In genomic region chr11:77488771-77489581, GRCm38 (mm10) we compare ENCODE assay signal across 8 mouse cellular contexts. TPM values are rescaled to one million over a fixed set of nuclear protein-coding genes. Genes with fewer than 3 reads are reported as not detected.
DNase-seq lines count a peak whose midpoint lies in the region; ATAC-seq and TF ChIP-seq lines count a peak whose summit lies in the region.

No protein-coding gene starts in this region.

- peaks cover 3% of the 10 kb centered on the region; the same call in 1 of the 2 replicates for H3K79me2 ChIP-seq in liver, adult 2 months (ENCODE audit: control insufficient read depth, insufficient read depth, low read length)

- DNase-seq in liver, adult 2 months (ENCODE audit: extremely low read depth, low read depth, low spot score), result no peak
- DNase-seq in liver, result no peak
- DNase-seq in brain, embryonic 14.5 days (ENCODE audit: low read depth), result peak; percentile 54
- peak; percentile 76 for DNase-seq in forebrain, postnatal 0 days
- DNase-seq in spleen, postnatal 10 days (ENCODE audit: low spot score in 2 of 2), result no peak

- ATAC-seq in forebrain, postnatal 0 days, result peak; percentile 4; the same call in 1 of the 2 replicates
- no peak for ATAC-seq in liver, embryonic 12.5 days
- no peak for ATAC-seq in stomach, embryonic 15.5 days (ENCODE audit: insufficient read depth, low FRiP score, low read depth)
- no peak for ATAC-seq in frontal cortex, adult (ENCODE audit: low TSS enrichment)

- H3K4me3 ChIP-seq in liver, adult 2 months (ENCODE audit: insufficient read depth, low read depth, low read length), result peak overlapping the region; percentile 57
- peak overlapping the region; percentile 97 for H3K4me3 ChIP-seq in forebrain, postnatal 0 days (ENCODE audit: low read depth, low read length)
- H3K4me3 ChIP-seq in liver, embryonic 12.5 days, result peak overlapping the region; percentile 76
- H3K4me3 ChIP-seq in stomach, embryonic 15.5 days (replicated peaks), result peak overlapping the region; percentile 87

- no peak for TF ChIP-seq POLR2A in liver, adult 2 months (IDR thresholded peaks at IDR 0.05; ENCODE audit: extremely low read depth, insufficient read depth, low read length)
- TF ChIP-seq POLR2A in brain, embryonic 14.5 days (IDR thresholded peaks at IDR 0.05; ENCODE audit: borderline replicate concordance, extremely low read depth, insufficient read depth, insufficient read length, poor library complexity, severe bottlenecking), result no peak

- WGBS in liver, adult 2 months, result 16% methylated on average over 55 of the region's 55 CpGs
- 4% methylated on average over 47 of the region's 55 CpGs for WGBS in forebrain, postnatal 0 days
- 4% methylated on average over 54 of the region's 55 CpGs for WGBS in liver, embryonic 12.5 days (ENCODE audit: insufficient replicate concordance)
- WGBS in stomach, embryonic 15.5 days, result 3% methylated on average over 55 of the region's 55 CpGs

- H3K27ac ChIP-seq in liver, adult 2 months (replicated peaks; ENCODE audit: insufficient read depth, low read depth, low read length), result no peak overlapping the region
- H3K27ac ChIP-seq in forebrain, postnatal 0 days (ENCODE audit: low read depth, low read length), result peak overlapping the region; percentile 96
- H3K27ac ChIP-seq in liver, embryonic 12.5 days, result no peak overlapping the region
- no peak overlapping the region for H3K27ac ChIP-seq in stomach, embryonic 15.5 days

- H3K4me2 ChIP-seq in forebrain, postnatal 0 days (ENCODE audit: low read depth), result peak overlapping the region; percentile 95
- H3K4me2 ChIP-seq in liver, embryonic 12.5 days, result peak overlapping the region; percentile 99
- peak overlapping the region; percentile 96 for H3K4me2 ChIP-seq in stomach, embryonic 15.5 days

- peaks cover 12% of the 10 kb centered on the region; the same call in 1 of the 2 replicates for H3K4me1 ChIP-seq in liver, adult 2 months (ENCODE audit: control insufficient read depth, insufficient read depth, low read length)
- H3K4me1 ChIP-seq in forebrain, postnatal 0 days (ENCODE audit: insufficient read depth), result peaks cover 42% of the 10 kb centered on the region
- H3K4me1 ChIP-seq in liver, embryonic 12.5 days, result peaks cover 55% of the 10 kb centered on the region
- peaks cover 53% of the 10 kb centered on the region for H3K4me1 ChIP-seq in stomach, embryonic 15.5 days

- TF ChIP-seq CTCF in liver, adult 2 months (IDR thresholded peaks at IDR 0.05; ENCODE audit: low read depth, low read length), result no peak
- no peak for TF ChIP-seq CTCF in brain, embryonic 14.5 days (IDR thresholded peaks at IDR 0.05; ENCODE audit: borderline replicate concordance, extremely low read depth, insufficient read depth, insufficient read length)
- TF ChIP-seq CTCF in forebrain, postnatal 0 days (IDR thresholded peaks at IDR 0.05; ENCODE audit: low read depth), result 0 out of 2 replicates have a peak, but pooled peaks have one; percentile 3

- H3K9ac ChIP-seq in liver, adult 2 months (ENCODE audit: low read depth, low read length), result peak overlapping the region; percentile 76
- H3K9ac ChIP-seq in forebrain, postnatal 0 days, result peak overlapping the region; percentile 98
- peak overlapping the region; percentile 80 for H3K9ac ChIP-seq in liver, embryonic 12.5 days
- H3K9ac ChIP-seq in stomach, embryonic 15.5 days, result peak overlapping the region; percentile 76

- H3K27me3 ChIP-seq in liver, adult 2 months (ENCODE audit: control insufficient read depth, insufficient read depth, low read length), result no peaks in the 10 kb centered on the region
- H3K27me3 ChIP-seq in forebrain, postnatal 0 days (ENCODE audit: insufficient read depth, low read length), result no peaks in the 10 kb centered on the region
- peaks cover 29% of the 10 kb centered on the region for H3K27me3 ChIP-seq in liver, embryonic 12.5 days (replicated peaks)
- no peaks in the 10 kb centered on the region for H3K27me3 ChIP-seq in stomach, embryonic 15.5 days (replicated peaks)

- H3K9me3 ChIP-seq in forebrain, postnatal 0 days (ENCODE audit: low read length), result no peaks in the 10 kb centered on the region
- H3K9me3 ChIP-seq in liver, embryonic 12.5 days (replicated peaks), result no peaks in the 10 kb centered on the region
- H3K9me3 ChIP-seq in stomach, embryonic 15.5 days, result no peaks in the 10 kb centered on the region

- H3K36me3 ChIP-seq in liver, adult 2 months (ENCODE audit: control insufficient read depth, insufficient read depth, low read length), result no peaks in the 10 kb centered on the region
- H3K36me3 ChIP-seq in forebrain, postnatal 0 days (ENCODE audit: insufficient read depth), result no peaks in the 10 kb centered on the region
- H3K36me3 ChIP-seq in liver, embryonic 12.5 days, result no peaks in the 10 kb centered on the region
- no peaks in the 10 kb centered on the region for H3K36me3 ChIP-seq in stomach, embryonic 15.5 days

RNA-seq across cellular contexts. Expression of gene Ankrd13b, which starts 0.5 kb away (rescaled TPM):
- total RNA-seq in liver, adult 2 months (2014; rRNA removed), result 0.37 and 0.67 TPM in 2 replicates
- polyA plus RNA-seq in liver, adult 2 months (2012; rRNA removed), result 4.8 and 8.0 TPM in 2 replicates
- 280 and 349 TPM in 2 replicates for polyA plus RNA-seq in brain, embryonic 14.5 days (2012; rRNA removed)
- total RNA-seq in forebrain, postnatal 0 days (2014; rRNA removed), result 81.7 and 81.9 TPM in 2 replicates
- polyA plus RNA-seq in forebrain, postnatal 0 days (2015; fragmentation: Nextera tagmentation; extraction: Ambion mirVana), result 55.4 and 56.8 TPM in 2 replicates
- 2.1 and 2.5 TPM in 2 replicates for polyA plus RNA-seq in liver, embryonic 12.5 days (2016; fragmentation: Nextera tagmentation; extraction: Ambion mirVana)
- polyA plus RNA-seq in stomach, embryonic 15.5 days (2015; fragmentation: Nextera tagmentation; extraction: Ambion mirVana), result 5.9 and 6.2 TPM in 2 replicates

RNA-seq across cellular contexts. Expression of gene Git1, which starts 4.4 kb away (rescaled TPM):
- total RNA-seq in liver, adult 2 months (2014; rRNA removed), result 2.8 and 4.4 TPM in 2 replicates
- 8.9 and 11.2 TPM in 2 replicates for polyA plus RNA-seq in liver, adult 2 months (2012; rRNA removed)
- polyA plus RNA-seq in brain, embryonic 14.5 days (2012; rRNA removed), result 71.0 and 104 TPM in 2 replicates
- total RNA-seq in forebrain, postnatal 0 days (2014; rRNA removed), result 91.2 and 126 TPM in 2 replicates
- polyA plus RNA-seq in forebrain, postnatal 0 days (2015; fragmentation: Nextera tagmentation; extraction: Ambion mirVana), result 20.1 and 22.1 TPM in 2 replicates
- 3.1 and 3.2 TPM in 2 replicates for polyA plus RNA-seq in liver, embryonic 12.5 days (2016; fragmentation: Nextera tagmentation; extraction: Ambion mirVana)
- 9.7 and 10.9 TPM in 2 replicates for polyA plus RNA-seq in stomach, embryonic 15.5 days (2015; fragmentation: Nextera tagmentation; extraction: Ambion mirVana)

RNA-seq across cellular contexts. Expression of gene Abhd15, which starts 25.9 kb away (rescaled TPM):
- total RNA-seq in liver, adult 2 months (2014; rRNA removed), result 43.0 and 44.8 TPM in 2 replicates
- polyA plus RNA-seq in liver, adult 2 months (2012; rRNA removed), result 32.7 and 55.6 TPM in 2 replicates
- polyA plus RNA-seq in brain, embryonic 14.5 days (2012; rRNA removed), result 0.57 and 0.75 TPM in 2 replicates
- total RNA-seq in forebrain, postnatal 0 days (2014; rRNA removed), result 1.6 and 1.9 TPM in 2 replicates
- 1.1 and 1.5 TPM in 2 replicates for polyA plus RNA-seq in forebrain, postnatal 0 days (2015; fragmentation: Nextera tagmentation; extraction: Ambion mirVana)
- polyA plus RNA-seq in liver, embryonic 12.5 days (2016; fragmentation: Nextera tagmentation; extraction: Ambion mirVana), result 3.0 and 3.6 TPM in 2 replicates
- polyA plus RNA-seq in stomach, embryonic 15.5 days (2015; fragmentation: Nextera tagmentation; extraction: Ambion mirVana), result 4.0 and 5.2 TPM in 2 replicates

RNA-seq across cellular contexts. Expression of gene Coro6, which starts 26.8 kb away (rescaled TPM):
- 0.07 and 0.09 TPM in 2 replicates for total RNA-seq in liver, adult 2 months (2014; rRNA removed)
- polyA plus RNA-seq in liver, adult 2 months (2012; rRNA removed), result 0.16 and 0.19 TPM in 2 replicates
- 1.1 and 1.9 TPM in 2 replicates for polyA plus RNA-seq in brain, embryonic 14.5 days (2012; rRNA removed)
- total RNA-seq in forebrain, postnatal 0 days (2014; rRNA removed), result 0.43 and 0.54 TPM in 2 replicates
- 0.12 and 0.28 TPM in 2 replicates for polyA plus RNA-seq in forebrain, postnatal 0 days (2015; fragmentation: Nextera tagmentation; extraction: Ambion mirVana)
- not detected in 2 replicates for polyA plus RNA-seq in liver, embryonic 12.5 days (2016; fragmentation: Nextera tagmentation; extraction: Ambion mirVana)
- 0.17 and 0.18 TPM in 2 replicates for polyA plus RNA-seq in stomach, embryonic 15.5 days (2015; fragmentation: Nextera tagmentation; extraction: Ambion mirVana)

RNA-seq across cellular contexts. Expression of gene Trp53i13, which starts 26.8 kb away (rescaled TPM):
- 1.5 and 1.6 TPM in 2 replicates for total RNA-seq in liver, adult 2 months (2014; rRNA removed)
- 5.8 and 6.2 TPM in 2 replicates for polyA plus RNA-seq in liver, adult 2 months (2012; rRNA removed)
- 11.6 and 16.6 TPM in 2 replicates for polyA plus RNA-seq in brain, embryonic 14.5 days (2012; rRNA removed)
- 7.7 and 12.4 TPM in 2 replicates for total RNA-seq in forebrain, postnatal 0 days (2014; rRNA removed)
- polyA plus RNA-seq in forebrain, postnatal 0 days (2015; fragmentation: Nextera tagmentation; extraction: Ambion mirVana), result 12.3 and 12.4 TPM in 2 replicates
- 9.3 and 11.1 TPM in 2 replicates for polyA plus RNA-seq in liver, embryonic 12.5 days (2016; fragmentation: Nextera tagmentation; extraction: Ambion mirVana)
- 33.7 and 35.8 TPM in 2 replicates for polyA plus RNA-seq in stomach, embryonic 15.5 days (2015; fragmentation: Nextera tagmentation; extraction: Ambion mirVana)

Comparison
In these comparisons a context has a peak if more than half of its experiments do, and no peak if none do; other contexts are left out.
1. DNase-seq: peak in brain, embryonic 14.5 days (single experiment) and forebrain, postnatal 0 days (single experiment); none in liver, adult 2 months (single experiment), liver (single experiment) and spleen, postnatal 10 days (0 of 2).
2. Peak in every context shown above with its lines, with median percentiles within 50 percentile points of each other: H3K4me3 ChIP-seq, H3K9ac ChIP-seq and H3K4me2 ChIP-seq.